Mouse (Mus musculus): ENCODE data around the gene Dhodh. TPM values are rescaled to one million over a fixed set of nuclear protein-coding genes. Genes with fewer than 3 reads are reported as not detected.

The Dhodh gene
- polyA plus RNA-seq, 1 experiment from 2014 or later: 51.3 TPM

DNA sequence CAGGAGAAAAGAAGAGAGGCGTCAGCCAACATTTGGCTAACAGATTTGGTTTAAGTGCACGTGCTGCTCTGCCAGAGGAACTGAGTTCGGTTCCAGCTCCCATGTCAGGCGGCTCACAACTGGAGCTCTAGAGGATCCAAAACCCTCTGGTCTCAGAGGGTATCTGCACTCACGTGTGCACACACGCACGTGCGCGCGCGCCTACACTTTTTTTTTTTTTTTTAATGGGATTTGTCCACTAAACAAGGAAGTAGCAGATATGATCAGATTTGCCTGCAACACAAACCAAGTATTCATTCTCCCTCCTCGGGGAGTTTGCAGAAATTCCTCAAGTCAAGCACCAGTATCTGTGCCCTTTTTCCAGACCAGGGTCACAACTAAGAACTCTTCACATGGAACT lies 823 bp downstream of the Dhodh start:
- Histone ChIP-seq H3K27me3 (ENCODE audit: insufficient read depth, low read length) (no peaks in the 10 kb centered on the region), H3K36me3 (ENCODE audit: insufficient read depth) (peaks cover 22% of the 10 kb centered on the region; the same call in 1 of the 2 replicates), H3K4me3 (ENCODE audit: low read depth, low read length) (peak overlapping the region; percentile 62), H3K4me2 (peak overlapping the region; percentile 80), H3K9me3 (ENCODE audit: low read depth, low read length) (no peaks in the 10 kb centered on the region), H3K27ac (ENCODE audit: low read depth) (peak overlapping the region; percentile 97), H3K9ac (peak overlapping the region; percentile 71), H3K4me1 (ENCODE audit: insufficient read depth) (peaks cover 4% of the 10 kb centered on the region; the same call in 1 of the 2 replicates)
- no peak for ATAC-seq (ENCODE audit: insufficient read depth)
- peak; percentile 52 for DNase-seq
- TF ChIP-seq CTCF (IDR thresholded peaks at IDR 0.05; ENCODE audit: low read depth): no peak
- WGBS: 5% methylated on average over 12 of the region's 12 CpGs

DNA sequence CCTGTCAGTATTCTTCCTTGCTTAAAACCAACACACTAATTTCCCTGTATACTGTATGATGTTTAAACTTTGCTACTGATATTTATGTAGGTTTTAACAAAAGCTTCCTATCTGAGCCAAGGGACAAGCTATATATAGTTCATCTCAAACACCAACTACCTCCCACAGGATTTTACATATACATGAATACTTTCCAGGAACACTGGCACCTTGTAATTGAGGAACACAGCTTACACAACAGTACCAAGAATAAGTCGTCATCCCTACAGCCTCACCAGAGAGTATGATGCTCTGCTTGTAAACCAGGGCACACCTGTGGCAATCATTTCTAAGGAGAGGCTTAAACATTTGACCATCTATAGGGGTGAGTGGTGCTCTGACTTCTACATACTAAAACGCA lies 1.7 kb downstream of the Dhodh start:
- no peak for DNase-seq
- Histone ChIP-seq H3K4me2 (no peak overlapping the region), H3K9me3 (ENCODE audit: low read depth, low read length) (no peaks in the 10 kb centered on the region), H3K4me1 (ENCODE audit: insufficient read depth) (peaks cover 4% of the 10 kb centered on the region; the same call in 1 of the 2 replicates), H3K9ac (no peak overlapping the region), H3K36me3 (ENCODE audit: insufficient read depth) (peaks cover 22% of the 10 kb centered on the region; the same call in 1 of the 2 replicates), H3K27me3 (ENCODE audit: insufficient read depth, low read length) (no peaks in the 10 kb centered on the region), H3K27ac (ENCODE audit: low read depth) (no peak overlapping the region), H3K4me3 (ENCODE audit: low read depth, low read length) (no peak overlapping the region)
- TF ChIP-seq CTCF (IDR thresholded peaks at IDR 0.05; ENCODE audit: low read depth): no peak; the same call in 1 of the 2 replicates
- 79% methylated on average over 2 of the region's 2 CpGs for WGBS
- no peak for ATAC-seq (ENCODE audit: insufficient read depth)

DNA sequence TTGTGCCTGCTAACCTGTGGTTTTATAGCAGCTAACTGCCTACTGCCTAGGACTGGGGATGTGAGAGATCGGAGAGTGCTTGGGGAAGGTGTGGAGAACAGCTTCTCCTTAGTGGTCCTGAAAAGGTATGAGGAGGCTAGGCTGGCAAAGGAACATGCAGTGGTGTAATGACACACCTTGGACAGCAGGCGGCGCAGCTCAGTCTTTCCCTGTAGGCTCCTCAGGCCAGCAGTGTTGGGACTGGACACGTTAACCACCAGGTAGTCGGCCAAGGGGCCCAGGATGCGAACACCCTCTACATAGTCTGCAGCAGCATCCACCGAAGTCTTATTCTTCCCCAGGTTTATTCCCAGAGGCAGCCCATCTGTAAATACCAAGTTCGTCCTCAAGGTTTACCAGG lies 12.6 kb downstream of the Dhodh start:
- H3K36me3 ChIP-seq (ENCODE audit: insufficient read depth): peaks cover 36% of the 10 kb centered on the region; the same call in 1 of the 2 replicates
- no peaks in the 10 kb centered on the region for H3K27me3 ChIP-seq (ENCODE audit: insufficient read depth, low read length)
- H3K4me3 ChIP-seq (ENCODE audit: low read depth, low read length): no peak overlapping the region
- no peak overlapping the region for H3K27ac ChIP-seq (ENCODE audit: low read depth)
- H3K4me1 ChIP-seq (ENCODE audit: insufficient read depth): no peaks in the 10 kb centered on the region
- H3K4me2 ChIP-seq: no peak overlapping the region
- no peaks in the 10 kb centered on the region for H3K9me3 ChIP-seq (ENCODE audit: low read depth, low read length)
- WGBS: 48% methylated on average over 8 of the region's 8 CpGs
- no peak for ATAC-seq (ENCODE audit: insufficient read depth)
- peak; percentile 65 for DNase-seq
- peak; percentile 95 for TF ChIP-seq CTCF (IDR thresholded peaks at IDR 0.05; ENCODE audit: low read depth)
- H3K9ac ChIP-seq: no peak overlapping the region

DNA sequence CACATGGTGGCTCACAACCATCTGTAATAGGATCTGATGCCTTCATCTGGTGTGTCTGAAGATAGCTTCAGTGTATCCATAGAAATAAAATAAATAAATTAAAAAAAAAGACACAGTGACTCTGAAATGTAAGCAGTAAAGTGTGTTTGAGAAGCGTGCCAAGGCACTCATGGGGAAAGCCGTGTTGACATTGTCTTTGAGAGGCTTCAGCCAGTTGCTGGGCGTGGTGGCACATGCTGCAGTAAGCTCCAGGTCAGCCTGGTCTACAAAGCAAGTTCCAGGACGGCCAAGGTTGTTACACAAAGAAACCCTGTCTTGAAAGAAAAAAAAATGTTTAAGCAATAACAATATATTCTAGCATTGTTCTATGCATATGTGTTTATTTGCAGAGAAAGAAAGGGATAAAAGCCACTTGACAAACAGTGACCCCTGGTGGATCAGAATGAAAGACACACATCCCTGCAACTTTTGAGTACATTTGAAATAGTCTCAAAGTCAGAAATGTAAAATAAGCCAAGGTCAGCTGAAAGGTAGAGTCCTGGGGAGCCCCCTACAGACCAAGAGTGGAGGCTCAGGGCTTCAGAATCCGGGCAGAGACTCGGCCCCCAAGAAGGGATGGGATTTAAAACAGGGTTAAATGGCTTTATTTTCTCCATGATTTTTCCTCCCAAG lies 15.2 kb downstream of the Dhodh start:
- WGBS: 59% methylated on average over 6 of the region's 6 CpGs
- Histone ChIP-seq H3K4me1 (ENCODE audit: insufficient read depth) (no peaks in the 10 kb centered on the region), H3K4me3 (ENCODE audit: low read depth, low read length) (no peak overlapping the region), H3K36me3 (ENCODE audit: insufficient read depth) (peaks cover 31% of the 10 kb centered on the region; the same call in 1 of the 2 replicates), H3K9me3 (ENCODE audit: low read depth, low read length) (no peaks in the 10 kb centered on the region), H3K9ac (no peak overlapping the region), H3K27me3 (ENCODE audit: insufficient read depth, low read length) (no peaks in the 10 kb centered on the region), H3K27ac (ENCODE audit: low read depth) (no peak overlapping the region; the same call in 1 of the 2 replicates), H3K4me2 (no peak overlapping the region)
- ATAC-seq (ENCODE audit: insufficient read depth): no peak
- TF ChIP-seq CTCF (IDR thresholded peaks at IDR 0.05; ENCODE audit: low read depth): peak; percentile 65
- peak; percentile 72 for DNase-seq

DNA sequence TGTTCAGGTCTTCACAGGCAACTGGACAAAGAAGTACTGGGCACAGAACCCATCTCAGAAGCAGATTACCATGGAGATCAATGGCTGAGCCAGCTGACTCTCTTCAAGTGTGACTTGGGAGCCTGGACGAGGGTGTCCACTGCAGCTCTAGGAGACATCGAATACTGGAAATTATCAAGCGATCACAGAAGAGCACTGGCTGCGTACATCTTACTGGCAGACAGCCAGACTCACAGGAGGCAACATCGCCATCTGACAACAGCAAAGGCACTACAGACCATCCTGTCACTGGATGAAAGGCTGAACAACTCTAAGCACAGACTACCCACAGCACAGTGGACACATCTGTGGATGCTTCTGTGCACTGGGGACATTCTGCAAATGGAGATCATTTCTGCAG lies 16.3 kb downstream of the Dhodh start:
- Histone ChIP-seq H3K4me3 (ENCODE audit: low read depth, low read length) (no peak overlapping the region), H3K4me1 (ENCODE audit: insufficient read depth) (no peaks in the 10 kb centered on the region), H3K27ac (ENCODE audit: low read depth) (no peak overlapping the region), H3K27me3 (ENCODE audit: insufficient read depth, low read length) (no peaks in the 10 kb centered on the region), H3K9me3 (ENCODE audit: low read depth, low read length) (no peaks in the 10 kb centered on the region), H3K4me2 (no peak overlapping the region), H3K36me3 (ENCODE audit: insufficient read depth) (peaks cover 30% of the 10 kb centered on the region; the same call in 1 of the 2 replicates), H3K9ac (no peak overlapping the region)
- DNase-seq (no peak), ATAC-seq (ENCODE audit: insufficient read depth) (no peak)
- WGBS: 71% methylated on average over 5 of the region's 5 CpGs
- TF ChIP-seq CTCF (IDR thresholded peaks at IDR 0.05; ENCODE audit: low read depth): no peak

DNA sequence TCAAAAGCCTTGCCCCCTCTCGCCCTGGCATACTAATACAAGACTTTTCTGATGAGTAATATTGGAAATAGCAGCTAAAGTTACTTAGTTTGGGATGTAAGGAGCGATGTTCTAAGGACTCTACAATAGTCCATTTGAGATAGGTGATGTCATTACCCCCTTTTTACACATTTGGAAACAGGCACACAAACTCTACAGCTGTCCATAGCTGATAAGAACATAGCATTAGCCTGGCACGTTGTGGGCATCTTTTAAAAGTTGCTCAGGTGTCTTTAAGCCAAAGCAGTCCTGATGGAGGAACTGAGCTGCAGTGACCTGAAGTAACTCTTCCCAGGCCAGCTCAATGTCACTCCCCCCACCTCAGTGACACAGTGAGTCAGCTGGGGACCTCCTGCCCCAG lies 17.1 kb downstream of the Dhodh start:
- no peak overlapping the region for H3K9ac ChIP-seq
- no peak for TF ChIP-seq CTCF (IDR thresholded peaks at IDR 0.05; ENCODE audit: low read depth)
- DNase-seq (no peak), ATAC-seq (ENCODE audit: insufficient read depth) (no peak)
- H3K27ac ChIP-seq (ENCODE audit: low read depth): no peak overlapping the region
- no peaks in the 10 kb centered on the region for H3K27me3 ChIP-seq (ENCODE audit: insufficient read depth, low read length)
- no peak overlapping the region for H3K4me3 ChIP-seq (ENCODE audit: low read depth, low read length)
- H3K36me3 ChIP-seq (ENCODE audit: insufficient read depth): peaks cover 28% of the 10 kb centered on the region; the same call in 1 of the 2 replicates
- H3K9me3 ChIP-seq (ENCODE audit: low read depth, low read length): no peaks in the 10 kb centered on the region
- 83% methylated on average over 3 of the region's 3 CpGs for WGBS
- H3K4me2 ChIP-seq: no peak overlapping the region
- H3K4me1 ChIP-seq (ENCODE audit: insufficient read depth): no peaks in the 10 kb centered on the region

DNA sequence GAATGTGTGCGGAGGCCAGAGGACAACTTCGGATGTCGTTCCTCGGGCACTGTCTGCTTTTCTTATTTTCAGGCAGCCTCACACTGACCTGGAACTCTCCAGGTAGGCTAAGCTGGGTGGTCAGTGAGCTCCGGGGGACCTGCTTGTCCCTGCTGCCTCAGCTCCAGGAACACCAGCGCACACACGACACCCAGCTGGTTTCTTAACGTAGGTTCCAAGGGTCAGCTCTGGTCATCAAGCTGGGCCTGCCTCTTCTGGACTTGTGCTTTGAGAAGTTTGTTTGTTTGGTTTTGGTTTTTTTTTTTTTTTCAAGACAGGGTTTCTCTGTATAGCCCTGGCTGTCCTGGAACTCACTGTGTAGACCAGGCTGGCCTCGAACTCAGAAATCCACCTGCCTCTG lies 17.6 kb downstream of the Dhodh start:
- no peaks in the 10 kb centered on the region for H3K9me3 ChIP-seq (ENCODE audit: low read depth, low read length)
- ATAC-seq (ENCODE audit: insufficient read depth) (no peak), DNase-seq (no peak)
- H3K4me2 ChIP-seq: no peak overlapping the region
- no peaks in the 10 kb centered on the region for H3K4me1 ChIP-seq (ENCODE audit: insufficient read depth)
- no peak for TF ChIP-seq CTCF (IDR thresholded peaks at IDR 0.05; ENCODE audit: low read depth)
- peaks cover 28% of the 10 kb centered on the region; the same call in 1 of the 2 replicates for H3K36me3 ChIP-seq (ENCODE audit: insufficient read depth)
- H3K4me3 ChIP-seq (ENCODE audit: low read depth, low read length): no peak overlapping the region
- no peaks in the 10 kb centered on the region for H3K27me3 ChIP-seq (ENCODE audit: insufficient read depth, low read length)
- no peak overlapping the region for H3K27ac ChIP-seq (ENCODE audit: low read depth)
- H3K9ac ChIP-seq: no peak overlapping the region
- WGBS: 85% methylated on average over 9 of the region's 9 CpGs

Measured in lung, embryonic 14.5 days (tissue).